Mouse (Mus musculus) intestine, embryonic 16.5 days (tissue): Measurements from ENCODE around the gene Lhfp. TPM values are rescaled to one million over a fixed set of nuclear protein-coding genes. Genes with fewer than 3 reads are reported as not detected.

Experiments
- ATAC-seq: fragments of 200-750 bp; cut with Nextera tagmentation; 2 replicates; pipeline ENCODE4 v1.8.0; 2017; ENCODE audit warnings: moderate TSS enrichment, moderate library complexity
- H3K27ac ChIP-seq: fragments of 300-500 bp; sonication (generic); 2 replicates; pipeline ENCODE4 v1.5.1; 2014; ENCODE audit warnings: mild to moderate bottlenecking, low read length
- H3K27me3 ChIP-seq: fragments of 300-500 bp; sonication (generic); replicated peaks from 2 replicates; pipeline ENCODE4 v1.6.1; 2014; ENCODE audit warnings: low read length, control low read depth, mixed read lengths; ENCODE audit not compliant: control insufficient read depth, insufficient read depth
- H3K36me3 ChIP-seq: fragments of 300-500 bp; sonication (generic); 2 replicates; pipeline ENCODE4 v1.6.1; 2014; ENCODE audit warnings: low read length, control low read depth; ENCODE audit not compliant: control insufficient read depth, insufficient read depth
- H3K4me1 ChIP-seq: fragments of 300-500 bp; sonication (generic); 2 replicates; pipeline ENCODE4 v1.6.1; 2014; ENCODE audit warnings: low read length, control low read depth, mixed read lengths; ENCODE audit not compliant: control insufficient read depth, insufficient read depth
- H3K4me2 ChIP-seq: fragments of 300-500 bp; sonication (generic); 2 replicates; pipeline ENCODE4 v1.6.1; 2014; ENCODE audit warnings: low read depth, low read length, control low read depth
- H3K4me3 ChIP-seq: fragments of 300-500 bp; sonication (generic); 2 replicates; pipeline ENCODE4 v1.5.1; 2014; ENCODE audit warnings: mild to moderate bottlenecking, low read length
- H3K9ac ChIP-seq: fragments of 300-500 bp; sonication (generic); 2 replicates; pipeline ENCODE4 v1.6.1; 2014; ENCODE audit warnings: low read depth, low read length
- H3K9me3 ChIP-seq: fragments of 300-500 bp; sonication (generic); 2 replicates; pipeline ENCODE4 v1.6.1; 2016; ENCODE audit warnings: low read length, control low read depth; ENCODE audit not compliant: control insufficient read depth
- WGBS: fragments of 180-500 bp; shearing (Covaris S2); extraction: QIAGEN DNeasy Blood & Tissue Kit; methylation state at CpG from one replicate; pipeline ENCODE4 v1.1.7; 2014; 5-methylcytosine and 5-hydroxymethylcytosine counted together
- polyA plus RNA-seq: library from polyadenylated mRNA; unstranded; fragments of >200 nt; fragmentation: Nextera tagmentation; extraction: Ambion mirVana; gene quantifications from 2 replicates; pipeline ENCODE4 v1.2.1, GENCODE M21; 2015

Lhfp gene
- polyA plus RNA-seq, 1 experiment from 2014 or later: 39.6 TPM

DNA sequence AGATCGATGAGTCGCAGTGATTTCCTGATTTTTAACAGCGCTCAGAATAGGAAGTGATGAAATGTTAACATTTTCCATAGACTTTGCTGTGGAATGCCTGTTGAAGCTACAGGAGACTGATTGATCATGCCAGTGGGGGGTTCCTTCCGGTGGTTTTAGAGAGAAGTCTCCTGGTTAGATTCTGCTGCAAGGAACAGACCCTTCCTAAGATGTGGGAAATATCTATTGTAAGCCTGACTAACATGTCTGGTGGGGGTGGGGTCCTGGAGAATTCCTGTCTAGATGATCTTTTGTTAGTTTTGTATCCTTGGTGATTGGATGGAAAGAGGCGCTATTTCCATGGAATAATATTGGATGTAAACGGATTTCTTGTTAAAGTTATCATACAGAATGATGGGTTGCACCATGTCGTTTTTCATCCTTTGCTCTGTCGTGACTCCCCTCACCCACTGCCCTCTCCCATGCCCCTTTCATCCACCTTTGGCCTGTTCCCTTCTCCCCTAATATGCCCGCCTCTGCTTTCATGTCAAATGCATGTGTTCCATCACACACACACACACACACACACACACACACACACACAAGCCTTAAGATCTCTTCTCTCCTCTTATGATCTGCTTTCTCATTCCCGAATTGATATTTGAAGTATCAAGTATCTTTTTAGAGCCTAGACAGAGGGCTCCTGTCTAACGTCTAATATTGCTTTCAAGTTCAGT lies 165.3 kb downstream of the Lhfp start:
- H3K27me3 ChIP-seq: no peaks in the 10 kb centered on the region
- no peak overlapping the region for H3K9ac ChIP-seq
- H3K27ac ChIP-seq: no peak overlapping the region
- WGBS: 67% methylated on average over 11 of the region's 11 CpGs
- no peak overlapping the region for H3K4me3 ChIP-seq
- no peaks in the 10 kb centered on the region for H3K9me3 ChIP-seq
- H3K4me1 ChIP-seq: peaks cover 9% of the 10 kb centered on the region
- ATAC-seq: no peak
- no peak overlapping the region for H3K4me2 ChIP-seq
- no peaks in the 10 kb centered on the region for H3K36me3 ChIP-seq

DNA sequence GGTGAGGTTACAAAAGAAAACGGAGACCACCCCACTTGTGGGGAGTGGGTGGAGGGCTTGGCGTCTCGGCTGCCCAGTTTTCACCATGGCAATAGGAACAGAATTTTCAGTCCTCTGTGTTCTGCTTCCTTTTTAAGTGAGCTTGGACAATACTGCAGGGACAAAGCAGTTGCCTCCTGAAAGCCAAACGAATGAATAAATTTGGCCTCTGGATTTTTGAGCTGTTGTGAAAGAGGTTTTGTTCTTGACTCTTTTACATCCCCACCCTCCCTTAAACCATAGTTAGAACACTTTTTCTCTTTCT lies 165.8 kb downstream of the Lhfp start:
- H3K4me2 ChIP-seq: no peak overlapping the region
- H3K27ac ChIP-seq: no peak overlapping the region
- no peaks in the 10 kb centered on the region for H3K36me3 ChIP-seq
- H3K9ac ChIP-seq: no peak overlapping the region
- H3K9me3 ChIP-seq: no peaks in the 10 kb centered on the region
- no peak for ATAC-seq
- H3K27me3 ChIP-seq: no peaks in the 10 kb centered on the region
- H3K4me1 ChIP-seq: peaks cover 7% of the 10 kb centered on the region; the same call in 1 of the 2 replicates
- WGBS: 75% methylated on average over 4 of the region's 4 CpGs
- no peak overlapping the region for H3K4me3 ChIP-seq

DNA sequence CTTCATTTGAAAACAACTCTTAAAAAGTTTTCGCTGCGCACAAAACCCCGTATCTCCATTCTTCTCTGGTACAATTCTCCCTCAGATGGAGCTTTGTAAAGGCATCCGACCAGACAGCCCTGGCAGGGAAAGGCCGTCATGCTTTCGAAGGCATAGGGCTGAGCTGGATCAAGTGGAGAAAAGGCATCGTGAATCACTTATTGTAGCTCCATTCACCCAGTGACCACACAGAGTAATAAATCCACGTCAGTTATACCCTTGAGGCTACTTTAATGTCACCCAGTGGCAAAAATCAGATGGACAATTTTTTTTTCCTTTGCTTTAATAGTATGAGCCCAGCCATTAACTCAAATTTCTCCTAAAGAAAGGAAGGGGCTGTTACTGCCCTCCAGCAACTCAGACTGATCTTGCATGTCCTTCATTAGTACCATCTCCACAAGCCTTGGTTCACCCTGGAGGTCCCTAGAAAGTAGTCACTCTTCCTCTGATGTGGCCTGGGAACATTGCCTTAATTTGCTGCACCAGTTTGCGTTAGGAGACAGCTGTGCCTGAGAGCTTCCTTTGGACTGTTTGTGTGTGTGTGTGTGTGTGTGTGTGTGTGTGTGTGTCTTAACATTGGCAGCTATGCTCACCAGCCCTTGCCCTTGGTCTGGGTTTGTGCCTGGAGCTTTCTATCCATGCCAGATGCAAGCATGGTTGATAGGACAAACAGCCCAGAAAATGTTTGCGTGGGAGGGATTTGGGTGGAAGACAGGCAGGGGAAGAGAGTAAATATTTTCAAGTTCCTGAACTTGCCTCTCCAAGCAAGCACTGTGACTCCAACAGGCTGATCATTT lies 169.6 kb downstream of the Lhfp start:
- no peak overlapping the region for H3K4me3 ChIP-seq
- no peaks in the 10 kb centered on the region for H3K9me3 ChIP-seq
- 65% methylated on average over 10 of the region's 10 CpGs for WGBS
- no peak for ATAC-seq
- no peaks in the 10 kb centered on the region for H3K4me1 ChIP-seq
- no peak overlapping the region for H3K4me2 ChIP-seq
- no peaks in the 10 kb centered on the region for H3K27me3 ChIP-seq
- no peak overlapping the region for H3K9ac ChIP-seq
- no peak overlapping the region for H3K27ac ChIP-seq
- H3K36me3 ChIP-seq: no peaks in the 10 kb centered on the region

GRCm38 (mm10) chr3:53212599-53212998 lies 171.3 kb downstream of the Lhfp start:
- H3K27me3 ChIP-seq: no peaks in the 10 kb centered on the region
- ATAC-seq: no peak
- no peak overlapping the region for H3K4me3 ChIP-seq
- no peaks in the 10 kb centered on the region for H3K4me1 ChIP-seq
- no peak overlapping the region for H3K27ac ChIP-seq
- no peak overlapping the region for H3K4me2 ChIP-seq
- H3K36me3 ChIP-seq: no peaks in the 10 kb centered on the region
- WGBS: 88% methylated on average over 2 of the region's 2 CpGs
- H3K9ac ChIP-seq: no peak overlapping the region
- no peaks in the 10 kb centered on the region for H3K9me3 ChIP-seq

DNA sequence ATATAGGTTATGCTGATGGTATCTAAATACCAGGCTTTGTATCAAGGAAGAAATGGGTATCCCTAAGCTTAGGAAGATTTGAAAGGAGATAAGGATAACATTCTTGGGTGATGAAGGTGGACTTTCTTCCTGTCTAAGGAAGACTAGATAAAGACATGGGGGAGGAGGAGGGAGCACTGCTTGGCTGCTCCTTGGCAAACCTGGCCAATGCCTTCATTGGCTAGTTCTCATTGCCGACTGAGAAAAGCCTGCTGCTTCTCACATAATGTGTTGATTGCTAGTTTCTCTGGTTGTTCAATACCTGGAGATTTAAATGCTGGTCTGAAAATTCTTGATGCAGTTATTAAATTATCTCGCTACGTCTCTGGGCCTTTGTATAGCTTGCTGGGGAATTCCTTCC lies 172.0 kb downstream of the Lhfp start:
- no peak for ATAC-seq
- Histone ChIP-seq H3K36me3 (no peaks in the 10 kb centered on the region), H3K9me3 (no peaks in the 10 kb centered on the region), H3K27me3 (no peaks in the 10 kb centered on the region), H3K4me2 (no peak overlapping the region), H3K9ac (no peak overlapping the region), H3K4me3 (no peak overlapping the region), H3K27ac (no peak overlapping the region), H3K4me1 (no peaks in the 10 kb centered on the region)
- 82% methylated on average over 3 of the region's 3 CpGs for WGBS

GRCm38 (mm10) chr3:53213746-53214271 lies 172.5 kb downstream of the Lhfp start:
- H3K27ac ChIP-seq: no peak overlapping the region
- no peaks in the 10 kb centered on the region for H3K4me1 ChIP-seq
- H3K9me3 ChIP-seq: no peaks in the 10 kb centered on the region
- no peaks in the 10 kb centered on the region for H3K36me3 ChIP-seq
- no peak overlapping the region for H3K9ac ChIP-seq
- no peak for ATAC-seq
- 67% methylated on average over 7 of the region's 7 CpGs for WGBS
- H3K27me3 ChIP-seq: no peaks in the 10 kb centered on the region
- no peak overlapping the region for H3K4me2 ChIP-seq
- no peak overlapping the region for H3K4me3 ChIP-seq

DNA sequence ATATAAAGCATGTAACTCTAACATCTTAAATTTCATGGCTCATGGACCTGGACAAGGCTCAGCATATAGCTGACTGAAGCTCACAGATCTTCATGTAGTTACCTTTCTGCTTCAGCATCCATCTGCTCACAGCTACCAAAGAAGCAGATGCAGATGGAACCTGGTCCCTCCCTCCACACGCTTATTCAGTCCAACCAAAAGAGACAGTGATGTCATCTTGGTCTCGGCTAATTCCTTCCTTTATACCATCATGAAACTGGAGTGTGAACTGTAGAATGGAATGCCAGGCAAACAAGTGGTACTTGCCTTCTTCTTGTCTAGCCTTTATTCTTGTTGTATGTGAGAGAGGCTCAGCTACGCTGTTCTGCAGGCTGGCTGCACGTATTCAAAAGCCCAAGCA lies 173.1 kb downstream of the Lhfp start:
- 82% methylated on average over 4 of the region's 4 CpGs for WGBS
- H3K4me1 ChIP-seq: no peaks in the 10 kb centered on the region
- H3K36me3 ChIP-seq: no peaks in the 10 kb centered on the region
- H3K27me3 ChIP-seq: no peaks in the 10 kb centered on the region
- no peaks in the 10 kb centered on the region for H3K9me3 ChIP-seq
- ATAC-seq: no peak
- H3K27ac ChIP-seq: no peak overlapping the region
- H3K4me2 ChIP-seq: no peak overlapping the region
- H3K9ac ChIP-seq: no peak overlapping the region
- H3K4me3 ChIP-seq: no peak overlapping the region

- Histone ChIP-seq H3K27me3 (no peaks in the 10 kb centered on the region), H3K36me3 (no peaks in the 10 kb centered on the region), H3K9me3 (no peaks in the 10 kb centered on the region), H3K4me1 (no peaks in the 10 kb centered on the region), H3K27ac (no peak overlapping the region), H3K4me2 (no peak overlapping the region), H3K4me3 (no peak overlapping the region), H3K9ac (no peak overlapping the region)
- no peak for ATAC-seq
- WGBS: 57% methylated on average over 5 of the region's 5 CpGs
Measured at GRCm38 (mm10) chr3:53217697-53218096, 176.4 kb downstream of the Lhfp start.

GRCm38 (mm10) chr3:53221531-53222272 lies 180.4 kb downstream of the Lhfp start:
- H3K4me2 ChIP-seq: no peak overlapping the region
- H3K4me3 ChIP-seq: no peak overlapping the region
- H3K36me3 ChIP-seq: no peaks in the 10 kb centered on the region
- WGBS: 51% methylated on average over 5 of the region's 5 CpGs
- H3K27ac ChIP-seq: no peak overlapping the region
- H3K4me1 ChIP-seq: peaks cover 3% of the 10 kb centered on the region; the same call in 1 of the 2 replicates
- no peaks in the 10 kb centered on the region for H3K27me3 ChIP-seq
- ATAC-seq: no peak
- no peaks in the 10 kb centered on the region for H3K9me3 ChIP-seq
- H3K9ac ChIP-seq: no peak overlapping the region
